Mouse (Mus musculus): ENCODE results near the gene Tmem79.

GRCm38 (mm10) chr3:88350732-88351131 lies 14.8 kb upstream of the Tmem79 start:
- TF ChIP-seq CTCF (IDR thresholded peaks at IDR 0.05; ENCODE audit: low read depth): no peak
- TF ChIP-seq EP300 (IDR thresholded peaks at IDR 0.05; ENCODE audit: low read depth): no peak

Measured in liver, embryonic 14.5 days (tissue).